Mouse (Mus musculus) left cerebral cortex, postnatal 10 days (tissue): ENCODE results near the gene Pdcd2l. TPM values are rescaled to one million over a fixed set of nuclear protein-coding genes. Genes with fewer than 3 reads are reported as not detected.

Source experiments
- DNase-seq, 2 experiments: peaks; one replicate each; pipeline ENCODE4 v3.0.0; 2021 to 2022; ENCODE audit warnings: low spot score in 2 of 2, mixed read lengths in 1 of 2; ENCODE audit errors: extremely low spot score in 1 of 2
- intact Hi-C: fragments of 180-260 bp; cut with DNase I; formaldehyde crosslinking; loops from one replicate; pipeline ENCODE4 v1.15.1; 2025
- total RNA-seq, 2 experiments: library from RNA; stranded (reverse); gene quantifications; 2 replicates each; pipeline ENCODE4 v1.2.3; 2021

The Pdcd2l gene
- total RNA-seq, 2 experiments from 2014 or later = 24.9 to 28.9 TPM

DNA sequence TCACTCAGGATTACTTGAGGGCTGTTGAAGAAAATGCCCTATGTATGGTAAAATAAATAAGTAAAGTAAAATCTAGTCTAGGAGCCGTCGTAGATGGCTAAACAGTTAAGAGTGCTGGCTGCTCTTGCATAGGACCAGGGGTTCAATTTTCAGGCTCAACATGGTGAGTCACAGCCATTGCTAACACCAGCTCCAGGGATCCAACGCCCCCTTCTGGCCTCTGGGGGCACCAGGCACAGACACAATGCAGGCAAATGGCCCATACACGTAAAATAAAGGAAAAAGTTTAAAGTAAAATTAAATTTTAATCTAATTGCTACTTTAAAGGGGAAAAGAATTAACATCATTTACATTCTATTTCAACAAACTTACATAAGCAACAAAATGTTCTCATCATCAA is 29.6 kb downstream of the Pdcd2l start:
- intact Hi-C loops = no loop called here

GRCm38 (mm10) chr7:34165999-34166398 is 30.5 kb downstream of the Pdcd2l start:
- intact Hi-C loops = no loop called here
- no peak for DNase-seq

More for the DNA sequence above, 29.6 kb downstream of the Pdcd2l start:
- peak in 1 of 2 experiments; percentile 41 for DNase-seq

GRCm38 (mm10) chr7:34164671-34165070 is 31.8 kb downstream of the Pdcd2l start:
- intact Hi-C loops = no loop called here
- DNase-seq = no peak

- intact Hi-C loops = no loop called here
- no peak for DNase-seq
Observed at GRCm38 (mm10) chr7:34159167-34159566, 37.3 kb downstream of the Pdcd2l start.

- no peak for DNase-seq
- intact Hi-C loops = no loop called here
Observed at GRCm38 (mm10) chr7:34157994-34158393, 38.5 kb downstream of the Pdcd2l start.

DNA sequence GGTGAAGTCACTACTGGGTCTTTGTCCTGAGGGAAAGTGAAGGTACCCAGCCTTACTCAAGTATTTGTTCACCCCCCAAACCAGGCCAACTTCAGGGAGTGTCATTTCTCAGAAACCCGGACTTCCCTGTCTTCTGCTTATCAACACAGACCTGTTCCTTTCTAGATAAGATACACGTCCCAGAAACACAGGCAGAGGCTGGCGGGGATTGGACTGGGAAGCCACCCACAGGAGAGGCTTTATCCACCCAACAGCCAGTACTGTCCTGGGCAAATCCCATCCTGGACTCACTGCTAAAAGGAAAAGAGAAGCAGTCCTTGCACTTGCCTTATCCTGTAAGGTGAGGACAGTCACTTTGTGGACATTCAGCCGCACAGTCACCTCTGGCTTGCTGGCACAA is 49.3 kb downstream of the Pdcd2l start:
- intact Hi-C loops = no loop called here
- DNase-seq = no peak

- DNase-seq = no peak
- intact Hi-C loops = no loop called here
Observed at GRCm38 (mm10) chr7:34141123-34141522, 55.3 kb downstream of the Pdcd2l start.

DNA sequence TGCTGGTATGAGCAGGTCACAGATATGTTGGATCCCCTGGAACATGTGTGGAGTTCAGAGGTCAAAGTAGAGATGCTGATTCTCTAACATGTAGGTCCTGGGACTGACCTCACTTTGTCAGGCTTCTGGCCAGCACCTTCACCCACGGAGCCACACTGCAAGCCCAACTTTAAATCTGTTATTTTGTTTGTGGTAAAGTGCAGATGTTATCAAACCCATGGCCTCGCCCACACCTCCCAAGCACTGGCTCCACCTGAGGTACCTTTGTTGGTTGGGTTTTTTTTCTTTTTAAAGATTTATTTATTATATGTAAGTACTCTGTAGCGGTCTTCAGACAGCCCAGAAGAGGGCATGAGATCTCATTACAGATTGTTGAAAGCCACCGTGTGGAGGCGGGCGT is 57.0 kb downstream of the Pdcd2l start:
- DNase-seq = no peak
- intact Hi-C loops = no loop called here

Other genes with a start within 250 kb of the Pdcd2l start
- not detected for gene Scgb2b27, start 182.7 kb downstream of the Pdcd2l start, total RNA-seq
- gene Scgb1b27, start 175.2 kb downstream of the Pdcd2l start, total RNA-seq = not detected
- not detected for gene Scgb1b30, start 101.2 kb downstream of the Pdcd2l start, total RNA-seq
- 10 to 100 TPM; 18.5 to 21.5 TPM for gene Wtip, start 63.4 kb downstream of the Pdcd2l start, total RNA-seq
- 10 to 100 TPM; 77.3 to 80.7 TPM for gene Uba2, start 27.1 kb downstream of the Pdcd2l start, total RNA-seq
- 100 to 1,000 TPM; 577 to 619 TPM for gene Gpi1, start 33.7 kb upstream of the Pdcd2l start, total RNA-seq
- not detected for gene Gm6096, start 54.4 kb upstream of the Pdcd2l start, total RNA-seq
- 10 to 100 TPM; 46.2 to 54.4 TPM for gene 4931406P16Rik, start 116.9 kb upstream of the Pdcd2l start, total RNA-seq
- gene Lsm14a, start 196.7 kb upstream of the Pdcd2l start, total RNA-seq = 10 to 100 TPM; 56.0 to 73.4 TPM